Mouse (Mus musculus): ENCODE measurements around the gene Tmem240. TPM values are rescaled to one million over a fixed set of nuclear protein-coding genes. Genes with fewer than 3 reads are reported as not detected.

Tmem240 gene
- polyA plus RNA-seq, 1 experiment from 2014 or later = 0.79 TPM

GRCm38 (mm10) chr4:155762357-155762756 lies 27.8 kb downstream of the Tmem240 start:
- peaks cover 32% of the 10 kb centered on the region for H3K4me1 ChIP-seq
- H3K4me3 ChIP-seq = no peak overlapping the region
- 88% methylated on average over 3 of the region's 3 CpGs for WGBS
- H3K9me3 ChIP-seq (replicated peaks) = no peaks in the 10 kb centered on the region
- peaks cover 13% of the 10 kb centered on the region for H3K36me3 ChIP-seq
- DNase-seq (ENCODE audit: low spot score) = no peak
- H3K27ac ChIP-seq = no peak overlapping the region
- no peaks in the 10 kb centered on the region for H3K27me3 ChIP-seq (ENCODE audit: low read depth, poor library complexity, severe bottlenecking)

DNA sequence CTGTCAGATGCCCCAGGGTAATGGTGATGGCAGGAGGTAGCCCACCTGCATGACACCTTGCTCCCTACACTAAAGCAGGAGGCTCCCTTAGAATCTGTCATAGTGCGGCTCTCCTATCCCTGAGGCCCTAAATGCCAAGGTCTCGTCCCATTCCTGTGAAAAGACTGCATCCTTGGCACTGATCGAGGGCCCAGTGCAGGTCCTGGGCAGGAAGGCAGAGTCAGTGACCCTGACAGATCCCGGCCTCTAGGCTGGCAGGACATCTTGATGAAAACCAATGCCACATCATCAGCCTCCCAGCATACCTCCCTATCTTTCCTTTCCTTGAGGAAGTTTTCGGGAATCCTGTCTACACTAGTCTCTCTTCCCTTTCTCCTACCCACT lies 34.9 kb downstream of the Tmem240 start:
- peaks cover 37% of the 10 kb centered on the region for H3K27me3 ChIP-seq (ENCODE audit: low read depth, poor library complexity, severe bottlenecking)
- no peaks in the 10 kb centered on the region for H3K9me3 ChIP-seq (replicated peaks)
- peaks cover 32% of the 10 kb centered on the region for H3K4me1 ChIP-seq
- H3K4me3 ChIP-seq = peak overlapping the region; percentile 62
- no peaks in the 10 kb centered on the region for H3K36me3 ChIP-seq
- WGBS = 68% methylated on average over 5 of the region's 5 CpGs
- no peak for DNase-seq (ENCODE audit: low spot score)
- H3K27ac ChIP-seq = peak overlapping the region; percentile 94

DNA sequence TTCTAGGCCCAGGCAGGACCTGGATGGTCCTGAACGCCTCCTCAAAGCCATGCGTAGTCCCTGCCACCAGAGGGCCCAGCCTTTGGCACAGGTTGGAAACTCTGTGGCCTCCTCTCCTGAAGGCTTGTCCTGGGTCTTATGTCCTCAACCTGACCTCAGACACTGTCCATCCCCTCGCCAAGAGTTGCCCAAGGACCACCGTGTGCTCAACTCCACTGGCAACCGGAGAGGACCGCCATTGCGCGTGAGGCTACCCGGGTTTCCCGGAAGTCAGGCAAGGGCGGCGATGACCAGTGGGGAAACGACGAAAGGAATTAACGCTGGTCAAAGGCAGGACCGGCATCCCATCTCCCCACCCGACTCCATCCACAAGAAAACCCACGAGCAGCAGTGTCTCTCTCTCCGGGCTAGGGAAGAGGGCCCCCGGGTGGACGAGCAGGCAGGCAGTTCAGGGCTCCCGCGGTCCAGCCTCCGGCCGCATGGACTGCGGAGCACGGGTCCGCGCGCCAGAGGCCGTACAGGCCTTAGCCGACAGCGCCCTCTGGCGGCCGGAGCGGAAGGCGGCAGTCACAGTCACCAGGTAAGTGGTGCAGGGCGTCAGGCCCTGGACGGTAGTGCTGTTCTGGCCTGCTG lies 35.4 kb downstream of the Tmem240 start:
- Histone ChIP-seq H3K36me3 (no peaks in the 10 kb centered on the region), H3K27me3 (ENCODE audit: low read depth, poor library complexity, severe bottlenecking) (peaks cover 42% of the 10 kb centered on the region), H3K4me3 (peak overlapping the region; percentile 62), H3K9me3 (replicated peaks) (no peaks in the 10 kb centered on the region), H3K4me1 (peaks cover 37% of the 10 kb centered on the region), H3K27ac (peak overlapping the region; percentile 94)
- WGBS = under 1% methylated on average over 39 of the region's 39 CpGs
- DNase-seq (ENCODE audit: low spot score) = peak; percentile 96

DNA sequence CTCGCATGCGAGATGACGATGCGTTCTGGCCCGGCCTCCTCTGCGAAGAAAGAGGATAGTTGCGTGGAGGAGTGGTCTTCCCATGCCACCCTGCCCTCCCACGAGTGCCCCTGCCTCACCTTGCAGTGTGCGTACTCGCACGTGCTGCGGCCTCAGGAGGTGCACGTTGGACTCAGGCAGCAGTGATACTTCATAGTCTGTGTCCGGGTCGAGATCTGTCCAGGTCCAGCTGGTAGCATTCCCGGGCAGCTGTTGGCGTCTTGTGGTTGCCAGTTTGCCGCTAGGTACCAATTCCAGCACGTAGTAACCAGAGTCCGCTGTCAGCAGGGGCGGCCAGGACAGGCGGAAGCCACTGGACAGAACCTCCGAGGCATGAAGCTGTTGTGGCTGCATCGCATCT lies 36.0 kb downstream of the Tmem240 start:
- H3K4me3 ChIP-seq = peak overlapping the region; percentile 62
- H3K27me3 ChIP-seq (ENCODE audit: low read depth, poor library complexity, severe bottlenecking) = peaks cover 48% of the 10 kb centered on the region
- peaks cover 39% of the 10 kb centered on the region for H3K4me1 ChIP-seq
- H3K36me3 ChIP-seq = no peaks in the 10 kb centered on the region
- H3K9me3 ChIP-seq (replicated peaks) = no peaks in the 10 kb centered on the region
- peak overlapping the region; percentile 94 for H3K27ac ChIP-seq
- DNase-seq (ENCODE audit: low spot score) = no peak
- WGBS = 41% methylated on average over 24 of the region's 24 CpGs

GRCm38 (mm10) chr4:155771706-155772105 lies 37.1 kb downstream of the Tmem240 start:
- 87% methylated on average over 2 of the region's 2 CpGs for WGBS
- Histone ChIP-seq H3K27ac (no peak overlapping the region), H3K4me3 (no peak overlapping the region), H3K36me3 (no peaks in the 10 kb centered on the region), H3K27me3 (ENCODE audit: low read depth, poor library complexity, severe bottlenecking) (peaks cover 52% of the 10 kb centered on the region), H3K9me3 (replicated peaks) (no peaks in the 10 kb centered on the region), H3K4me1 (peaks cover 43% of the 10 kb centered on the region)
- no peak for DNase-seq (ENCODE audit: low spot score)

- Histone ChIP-seq H3K27ac (no peak overlapping the region), H3K4me1 (peaks cover 48% of the 10 kb centered on the region), H3K27me3 (ENCODE audit: low read depth, poor library complexity, severe bottlenecking) (peaks cover 52% of the 10 kb centered on the region), H3K4me3 (no peak overlapping the region), H3K9me3 (replicated peaks) (no peaks in the 10 kb centered on the region), H3K36me3 (no peaks in the 10 kb centered on the region)
- DNase-seq (ENCODE audit: low spot score) = no peak
- WGBS = 88% methylated on average over 13 of the region's 13 CpGs
Observed at GRCm38 (mm10) chr4:155772786-155773185, 38.2 kb downstream of the Tmem240 start.

DNA sequence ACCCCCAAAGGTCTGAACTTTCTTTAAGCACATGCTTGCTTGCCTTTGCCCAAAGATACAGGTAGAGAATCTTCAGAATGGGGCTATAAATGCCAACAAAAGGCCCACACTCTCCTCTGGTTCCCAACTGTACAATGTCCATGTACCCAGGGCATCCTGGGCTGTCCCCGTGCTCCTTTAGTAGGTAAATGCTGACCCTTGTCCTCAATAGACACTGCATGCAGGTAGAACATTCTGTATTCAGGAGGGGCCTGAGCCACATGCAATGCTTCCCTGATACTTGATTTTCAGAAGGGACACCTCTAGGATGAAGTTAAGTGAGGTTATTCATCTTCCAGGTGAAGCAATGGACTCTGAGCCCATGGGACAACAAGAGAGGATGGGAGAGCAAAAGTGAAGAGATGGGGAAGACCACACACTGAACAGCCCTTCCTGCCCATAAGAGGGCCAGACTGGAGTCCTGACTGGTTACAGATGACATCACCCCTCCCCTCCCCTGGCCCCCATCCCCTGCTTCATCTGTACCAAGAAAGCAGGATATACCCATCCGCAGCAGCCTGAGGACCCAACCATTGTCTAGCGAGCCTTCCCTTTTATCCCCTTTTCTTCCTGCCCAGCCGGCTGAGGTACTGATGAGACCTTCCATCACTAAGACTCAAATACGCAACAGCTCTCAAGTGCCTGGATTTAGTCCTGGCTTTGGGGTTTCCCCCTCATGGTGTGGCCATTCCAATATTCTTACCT lies 38.9 kb downstream of the Tmem240 start:
- Histone ChIP-seq H3K9me3 (replicated peaks) (no peaks in the 10 kb centered on the region), H3K4me1 (peaks cover 48% of the 10 kb centered on the region), H3K4me3 (peak overlapping the region; percentile 49), H3K27me3 (ENCODE audit: low read depth, poor library complexity, severe bottlenecking) (peaks cover 52% of the 10 kb centered on the region), H3K27ac (peak overlapping the region; percentile 74), H3K36me3 (no peaks in the 10 kb centered on the region)
- DNase-seq (ENCODE audit: low spot score) = no peak
- WGBS = 44% methylated on average over 5 of the region's 5 CpGs

DNA sequence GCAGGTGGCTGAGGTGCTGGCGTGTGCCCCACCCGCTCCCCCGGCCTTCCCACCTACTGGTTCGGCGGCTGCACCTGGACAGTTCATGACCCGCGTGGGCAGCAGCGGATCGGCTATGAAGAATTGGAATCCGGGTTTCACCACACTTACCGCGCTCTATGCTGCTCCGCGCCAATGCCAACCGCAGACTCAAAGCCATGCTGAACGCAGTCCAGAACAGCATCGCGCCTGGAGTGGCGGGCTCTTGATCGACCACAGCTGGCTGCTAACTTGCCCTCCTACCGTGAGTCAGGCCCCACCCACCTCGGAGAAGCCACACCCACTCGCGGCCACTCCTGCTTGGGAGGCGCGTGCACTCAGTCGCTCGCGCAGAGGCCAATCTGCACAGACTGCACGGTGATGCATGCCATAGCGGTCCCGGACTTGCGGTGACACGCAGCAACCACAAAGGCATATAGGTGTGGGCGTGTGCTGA lies 39.7 kb downstream of the Tmem240 start, which contains the start of gene Vwa1:
TSS of gene Vwa1 (minus strand) at position 419 of the 475 bp plus-strand sequence.
- Histone ChIP-seq H3K4me1 (peaks cover 44% of the 10 kb centered on the region), H3K27me3 (ENCODE audit: low read depth, poor library complexity, severe bottlenecking) (peaks cover 52% of the 10 kb centered on the region), H3K36me3 (no peaks in the 10 kb centered on the region), H3K9me3 (replicated peaks) (no peaks in the 10 kb centered on the region), H3K4me3 (peak within 1 kb of the TSS; percentile 49), H3K27ac (peak within 1 kb of the TSS; percentile 74)
- WGBS = 2% methylated on average over 35 of the region's 35 CpGs
- DNase-seq (ENCODE audit: low spot score) = peak; percentile 89

DNA sequence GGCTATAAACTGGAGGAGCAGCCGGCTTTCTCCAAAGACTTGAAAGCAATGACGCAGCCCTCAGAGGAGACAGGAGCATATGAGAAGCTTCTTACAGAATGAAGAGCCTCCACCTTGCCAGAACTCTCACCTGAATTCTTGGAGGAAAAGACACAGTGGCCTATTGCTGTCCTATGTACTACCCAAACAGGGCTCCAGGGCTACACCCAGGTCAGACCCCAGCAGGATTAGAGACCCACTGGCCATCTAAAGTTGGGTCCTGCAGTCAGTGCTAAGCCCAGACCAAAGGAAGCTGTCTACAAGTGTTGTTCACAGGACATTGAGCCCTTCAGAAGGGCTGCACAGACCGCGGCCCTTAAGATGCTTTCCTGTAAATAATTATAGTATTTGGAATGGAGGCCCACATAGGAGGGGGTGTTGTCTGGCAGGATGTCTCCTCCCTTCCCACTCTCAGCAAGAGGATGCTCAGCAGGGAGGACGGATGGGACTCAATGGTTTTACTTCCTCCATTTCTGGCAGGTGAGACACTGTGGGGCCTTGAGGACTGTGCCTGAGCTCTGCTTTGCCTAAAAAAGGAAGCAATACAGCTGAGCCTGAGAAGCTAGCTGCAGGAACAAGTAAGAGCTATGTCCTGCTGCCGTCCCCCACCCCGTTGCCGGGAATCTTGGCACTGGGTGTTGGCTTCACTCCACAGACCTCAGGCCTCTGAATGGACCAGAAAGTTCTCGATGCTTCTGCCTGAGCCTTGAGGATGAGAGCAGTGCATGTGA lies 40.6 kb downstream of the Tmem240 start:
- Histone ChIP-seq H3K27me3 (ENCODE audit: low read depth, poor library complexity, severe bottlenecking) (peaks cover 52% of the 10 kb centered on the region), H3K27ac (0 out of 2 replicates have a peak overlapping the region, but pooled peaks have one; percentile 9), H3K36me3 (no peaks in the 10 kb centered on the region), H3K9me3 (replicated peaks) (no peaks in the 10 kb centered on the region), H3K4me3 (peak overlapping the region; percentile 49), H3K4me1 (peaks cover 36% of the 10 kb centered on the region)
- no peak for DNase-seq (ENCODE audit: low spot score)
- 66% methylated on average over 9 of the region's 9 CpGs for WGBS

GRCm38 (mm10) chr4:155775855-155776254 lies 41.3 kb downstream of the Tmem240 start:
- 0 out of 2 replicates have a peak overlapping the region, but pooled peaks have one; percentile 9 for H3K27ac ChIP-seq
- H3K27me3 ChIP-seq (ENCODE audit: low read depth, poor library complexity, severe bottlenecking) = peaks cover 50% of the 10 kb centered on the region
- WGBS = 76% methylated on average over 3 of the region's 3 CpGs
- H3K4me1 ChIP-seq = peaks cover 32% of the 10 kb centered on the region
- no peaks in the 10 kb centered on the region for H3K36me3 ChIP-seq
- H3K4me3 ChIP-seq = no peak overlapping the region
- no peaks in the 10 kb centered on the region for H3K9me3 ChIP-seq (replicated peaks)
- DNase-seq (ENCODE audit: low spot score) = no peak

GRCm38 (mm10) chr4:155776704-155777335 lies 42.2 kb downstream of the Tmem240 start:
- H3K4me1 ChIP-seq = peaks cover 33% of the 10 kb centered on the region

GRCm38 (mm10) chr4:155777816-155778215 lies 43.2 kb downstream of the Tmem240 start:
- Histone ChIP-seq H3K9me3 (replicated peaks) (no peaks in the 10 kb centered on the region), H3K27me3 (ENCODE audit: low read depth, poor library complexity, severe bottlenecking) (peaks cover 30% of the 10 kb centered on the region), H3K4me1 (peaks cover 33% of the 10 kb centered on the region), H3K36me3 (no peaks in the 10 kb centered on the region), H3K27ac (no peak overlapping the region), H3K4me3 (no peak overlapping the region)
- no peak for DNase-seq (ENCODE audit: low spot score)
- WGBS = 94% methylated on average over 2 of the region's 2 CpGs

More at GRCm38 (mm10) chr4:155776704-155777335, 42.2 kb downstream of the Tmem240 start:
- Histone ChIP-seq H3K36me3 (no peaks in the 10 kb centered on the region), H3K4me3 (no peak overlapping the region), H3K9me3 (replicated peaks) (no peaks in the 10 kb centered on the region), H3K27me3 (ENCODE audit: low read depth, poor library complexity, severe bottlenecking) (peaks cover 40% of the 10 kb centered on the region), H3K27ac (peak overlapping the region; percentile 67)
- DNase-seq (ENCODE audit: low spot score) = no peak
- WGBS = 47% methylated on average over 2 of the region's 2 CpGs
